Mouse (Mus musculus) urinary bladder, postnatal 10 days (tissue): ENCODE results near the gene Vav2.
A peak's percentile ranks its signal among the peaks of the same experiment; 100 is the strongest.

Source experiments
- DNase-seq: peaks from one replicate; pipeline ENCODE4 v3.0.0; 2022; ENCODE audit warnings: low spot score

Gene Vav2

DNA sequence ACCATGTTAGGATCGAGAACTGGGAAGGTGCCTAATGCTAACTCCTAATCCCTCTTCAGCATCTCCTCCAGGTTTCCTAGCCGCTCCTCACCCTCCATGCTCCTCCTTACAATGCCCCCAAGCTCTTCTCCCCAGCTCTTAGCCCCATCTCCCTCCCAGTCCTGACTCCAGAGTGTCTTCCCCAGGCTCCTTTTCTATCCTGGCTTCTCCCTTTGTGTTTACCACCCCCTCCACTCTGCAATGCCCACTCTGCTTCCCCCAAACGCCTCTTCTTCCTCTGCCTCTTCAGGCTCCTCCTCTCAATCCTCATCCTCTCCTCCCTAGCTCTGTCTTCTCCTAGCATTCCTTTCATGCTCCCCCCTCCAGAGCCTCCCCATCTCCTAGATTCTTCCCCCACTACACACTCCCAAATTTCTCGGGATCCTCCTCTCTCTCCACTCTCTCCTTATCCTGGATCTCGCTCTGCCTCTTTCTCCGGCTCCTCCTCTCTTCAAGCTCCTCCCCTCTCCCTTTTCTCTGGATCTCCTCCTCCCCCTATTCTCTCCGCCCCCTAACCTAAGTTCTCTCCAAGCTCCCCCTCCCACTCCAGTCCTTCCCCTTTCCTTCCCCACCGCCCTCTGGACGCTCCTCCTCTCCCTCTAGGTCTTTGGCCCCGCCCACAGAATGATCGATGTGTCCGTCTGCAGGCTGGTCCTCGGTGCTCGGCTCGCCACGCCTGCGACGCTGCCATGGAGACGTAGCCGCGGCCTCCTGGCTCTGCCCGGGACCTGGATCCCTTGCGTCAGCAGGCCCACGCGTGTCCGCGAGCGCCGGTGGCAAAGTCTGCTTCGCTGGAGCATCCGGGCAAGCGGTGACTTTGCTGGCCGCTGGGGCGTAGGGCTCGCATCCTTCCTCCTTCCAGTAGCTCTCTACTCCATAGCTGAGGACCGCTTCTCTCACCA lies 15.2 kb upstream of the Vav2 start, which contains the start of gene Brd3os:
Brd3os (plus strand) TSS at position 558 of the 941 bp plus-strand sequence.
- DNase-seq, result peak; percentile 75

DNA sequence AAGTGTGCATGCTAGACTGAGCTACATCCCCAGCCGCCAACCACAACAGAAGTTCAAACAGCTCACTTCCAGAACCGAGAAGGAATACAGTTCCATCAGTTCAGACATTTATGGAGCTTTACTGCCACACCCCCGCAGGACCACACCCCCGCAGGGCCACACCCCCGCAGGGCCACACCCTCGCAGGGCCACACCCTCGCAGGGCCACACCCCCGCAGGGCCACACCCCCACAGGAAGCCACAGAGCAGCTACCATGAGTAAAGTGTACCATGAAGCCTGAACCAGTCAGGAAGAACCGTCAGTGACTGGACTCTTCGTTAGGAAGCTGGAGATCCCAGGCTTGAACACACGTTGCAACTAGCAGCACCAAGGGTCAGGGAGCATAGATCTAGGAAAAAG lies 11.4 kb upstream of the Vav2 start:
- DNase-seq, result no peak

DNA sequence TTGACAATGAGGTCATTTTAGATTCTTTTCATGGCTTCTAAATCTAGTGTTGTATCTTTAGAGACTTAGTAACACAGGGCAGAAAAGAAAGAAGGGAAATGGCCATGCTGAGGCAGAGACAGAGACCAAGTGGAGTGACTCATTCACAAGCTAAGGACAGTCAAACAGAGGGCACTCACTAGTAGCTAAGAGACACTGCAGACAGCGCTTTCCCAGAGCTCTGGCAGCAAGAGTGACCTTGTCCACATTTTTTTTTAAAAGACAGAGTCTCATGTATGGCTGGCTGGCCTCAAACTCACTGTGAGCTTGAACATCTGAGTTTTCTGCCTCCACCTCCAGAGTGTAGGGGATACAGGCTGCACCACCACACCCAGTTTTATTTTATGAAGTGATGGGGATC lies 11.0 kb upstream of the Vav2 start:
- DNase-seq, result no peak

DNA sequence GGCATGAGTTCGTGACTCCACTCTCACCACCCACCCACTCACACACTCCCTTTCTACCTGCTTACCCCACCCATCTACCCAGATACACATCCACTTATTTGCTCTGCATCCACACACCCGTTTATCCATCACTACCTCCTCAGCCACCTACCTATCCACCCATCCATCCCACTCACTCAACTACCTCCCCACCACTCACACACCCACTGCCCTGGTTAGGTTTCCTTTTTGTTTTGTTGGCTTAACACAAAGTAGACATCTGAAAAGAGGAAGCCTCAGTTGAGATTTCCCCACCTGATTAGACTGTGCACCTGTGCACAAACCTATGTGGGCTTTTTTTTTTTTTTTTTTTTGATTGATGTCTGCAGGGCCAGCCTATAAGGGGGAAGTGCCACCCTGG lies 5.8 kb upstream of the Vav2 start:
- no peak for DNase-seq

DNA sequence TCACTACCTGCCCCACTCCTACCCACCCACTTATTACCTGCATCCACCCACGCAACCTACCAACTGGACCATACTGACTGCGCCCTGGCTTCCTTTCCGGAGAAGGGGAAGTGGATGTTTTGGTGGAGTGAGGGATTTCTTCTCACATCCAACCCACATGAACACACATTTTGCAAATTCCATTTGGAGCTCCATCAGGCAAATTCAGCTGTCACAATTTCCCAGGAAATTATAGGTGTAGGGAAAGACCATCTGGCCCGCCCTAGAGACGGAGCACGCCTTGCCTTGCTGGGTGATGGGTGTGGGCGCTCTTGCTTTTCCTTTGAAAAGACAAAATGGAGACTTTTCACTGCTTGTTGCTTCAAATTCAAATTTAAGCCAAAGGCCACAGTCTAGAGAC lies 3.8 kb upstream of the Vav2 start:
- no peak for DNase-seq

DNA sequence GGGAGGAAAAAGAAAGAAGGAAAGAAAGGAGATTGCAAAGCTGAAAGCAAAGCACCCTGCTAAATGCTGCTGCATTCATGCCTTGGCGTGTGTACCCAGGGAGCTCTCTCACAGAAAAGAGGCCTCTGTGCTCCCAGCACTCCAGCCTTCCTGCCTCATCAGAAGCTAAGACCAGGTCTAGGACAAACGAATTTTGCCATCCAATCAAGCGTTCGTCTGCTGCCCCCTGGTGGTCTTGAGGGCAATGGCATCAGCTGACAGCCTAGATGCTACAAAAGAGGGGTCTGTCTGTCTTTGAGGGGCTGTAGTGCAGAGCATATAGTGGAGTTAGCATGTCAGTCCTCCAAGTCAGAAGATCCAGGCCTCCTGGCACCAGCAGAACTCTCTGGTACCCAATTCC lies 1.2 kb upstream of the Vav2 start:
- DNase-seq, result peak; percentile 40

DNA sequence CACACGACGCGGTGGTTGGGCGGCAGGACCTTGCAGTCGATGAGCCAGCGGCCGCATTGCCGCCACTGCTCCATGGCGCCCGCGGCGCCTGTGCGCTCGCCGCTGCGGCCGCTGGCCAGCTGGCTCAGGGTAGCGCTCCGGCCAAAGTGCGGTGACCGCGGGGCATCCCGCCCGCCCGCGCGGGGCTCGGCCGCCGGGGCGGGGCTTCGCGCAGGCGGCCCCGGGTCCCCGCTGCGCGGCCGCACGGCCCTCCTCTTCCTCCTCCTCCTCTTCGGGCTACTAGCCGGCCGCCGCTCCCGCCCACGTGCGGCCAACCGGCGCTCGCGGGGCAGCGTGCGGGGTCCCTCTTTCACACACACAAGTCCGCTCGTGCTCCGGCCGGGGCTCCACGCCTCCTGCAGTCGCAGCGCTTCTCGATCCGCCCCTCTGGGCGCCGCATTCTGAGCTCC lies 403 bp downstream of the Vav2 start:
- DNase-seq, result no peak

DNA sequence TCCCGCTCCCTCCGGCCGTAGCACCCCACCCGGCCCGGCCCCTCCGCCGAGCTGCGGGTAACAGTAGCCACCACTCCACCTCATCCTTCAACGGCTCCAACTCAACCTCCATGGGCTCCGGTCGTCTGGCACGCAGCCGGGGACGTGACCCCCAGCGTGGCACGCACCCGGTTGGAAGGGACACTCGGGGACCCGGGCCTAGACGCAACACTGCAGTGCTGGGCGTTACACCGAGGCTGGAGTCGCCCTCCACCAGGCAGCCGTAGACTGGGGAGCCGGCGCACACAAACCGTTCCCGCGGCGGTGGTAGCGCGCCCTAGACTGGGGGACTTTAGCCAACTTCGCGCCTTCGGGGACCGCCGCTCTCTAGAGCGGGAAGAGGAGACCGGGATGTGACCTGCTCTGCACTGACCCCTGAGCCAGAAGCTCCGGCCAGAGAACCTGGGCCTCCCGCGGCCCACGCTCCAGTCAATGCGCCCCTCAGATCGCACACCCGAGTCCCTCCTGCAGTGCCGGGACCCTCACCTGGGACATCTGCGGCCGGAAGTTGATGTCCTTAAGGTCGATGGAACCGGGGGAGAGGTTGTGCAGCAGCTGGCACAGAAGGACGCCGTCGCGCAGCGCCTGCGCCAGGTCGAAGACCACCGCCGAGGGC lies 955 bp downstream of the Vav2 start:
- DNase-seq, result no peak

DNA sequence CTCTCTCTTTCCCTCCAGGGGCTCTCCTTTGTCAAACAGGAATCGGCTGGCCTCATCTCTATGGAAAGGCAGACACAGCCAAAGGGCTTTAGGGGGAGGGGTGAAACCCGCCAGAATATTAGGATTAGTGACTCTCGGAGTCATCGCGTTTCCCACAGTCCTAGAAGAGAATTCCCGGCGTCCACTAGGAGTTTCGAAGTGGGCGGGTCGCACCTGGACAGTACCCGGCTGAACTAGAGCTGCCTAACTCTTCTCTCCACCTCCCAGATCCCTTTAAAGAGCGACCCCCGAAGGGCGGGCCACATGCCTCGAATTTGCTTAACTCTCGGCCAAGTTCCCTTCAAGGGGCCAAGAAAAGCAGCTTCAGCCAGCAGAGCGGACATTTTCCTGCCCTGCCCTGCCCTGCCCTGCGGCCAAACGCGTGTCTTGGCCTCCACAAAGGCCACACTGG lies 1.6 kb downstream of the Vav2 start:
- DNase-seq, result no peak

DNA sequence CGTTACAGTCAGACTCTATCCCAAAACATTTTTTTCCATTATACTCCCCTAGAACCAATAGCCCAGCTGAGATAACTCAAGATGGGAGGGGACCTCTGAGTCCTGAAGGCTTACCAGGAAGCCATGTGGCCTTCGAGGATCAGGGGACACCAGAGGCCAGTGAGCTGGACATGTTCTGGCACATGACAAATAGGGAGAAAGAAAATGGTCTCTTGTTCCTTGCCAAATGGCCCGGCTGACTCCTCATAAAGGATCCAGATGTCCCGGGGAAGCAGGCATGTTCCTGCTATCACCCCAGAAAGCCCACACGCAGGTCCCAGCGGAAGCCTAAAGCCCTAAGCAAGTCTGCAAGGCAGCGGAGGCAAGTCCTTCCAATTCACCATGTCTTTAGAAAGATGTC lies 3.2 kb downstream of the Vav2 start:
- no peak for DNase-seq

DNA sequence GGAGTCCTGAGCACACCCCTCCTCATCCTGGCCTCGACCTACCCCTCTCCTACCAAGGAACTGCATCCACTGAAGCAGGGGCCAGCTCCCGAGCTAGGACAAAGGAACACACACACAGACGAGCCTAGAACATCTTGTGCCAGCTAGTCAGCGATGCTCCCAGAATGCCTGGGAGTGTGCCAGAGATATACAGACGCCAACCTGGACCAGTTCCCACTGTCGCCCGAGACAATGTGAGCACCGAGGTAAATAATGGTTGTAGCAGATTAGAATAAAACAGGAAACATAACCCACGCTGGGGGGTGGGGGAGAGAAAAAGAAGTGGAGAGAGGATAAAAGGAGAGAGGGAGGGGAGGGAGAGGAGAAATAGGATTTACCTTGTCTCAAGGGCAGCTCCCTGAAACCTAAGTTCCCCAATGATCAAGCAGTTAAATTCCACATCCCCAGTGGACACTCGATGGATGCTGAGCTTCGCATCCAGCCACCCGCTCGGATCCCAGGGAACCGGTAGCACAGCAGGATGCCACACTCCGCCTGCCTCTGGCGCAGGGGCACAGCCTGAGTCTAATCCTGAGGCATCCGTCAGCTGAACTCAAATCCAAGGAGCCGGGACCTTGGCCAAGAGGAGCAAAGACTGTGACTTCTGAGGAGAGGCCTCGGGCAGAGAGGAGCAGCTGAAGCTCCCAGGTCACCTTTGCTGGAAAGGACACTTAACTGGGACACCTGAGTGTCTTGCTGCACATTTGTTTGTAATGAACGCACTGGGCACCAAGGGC lies 5.4 kb downstream of the Vav2 start:
- no peak for DNase-seq

DNA sequence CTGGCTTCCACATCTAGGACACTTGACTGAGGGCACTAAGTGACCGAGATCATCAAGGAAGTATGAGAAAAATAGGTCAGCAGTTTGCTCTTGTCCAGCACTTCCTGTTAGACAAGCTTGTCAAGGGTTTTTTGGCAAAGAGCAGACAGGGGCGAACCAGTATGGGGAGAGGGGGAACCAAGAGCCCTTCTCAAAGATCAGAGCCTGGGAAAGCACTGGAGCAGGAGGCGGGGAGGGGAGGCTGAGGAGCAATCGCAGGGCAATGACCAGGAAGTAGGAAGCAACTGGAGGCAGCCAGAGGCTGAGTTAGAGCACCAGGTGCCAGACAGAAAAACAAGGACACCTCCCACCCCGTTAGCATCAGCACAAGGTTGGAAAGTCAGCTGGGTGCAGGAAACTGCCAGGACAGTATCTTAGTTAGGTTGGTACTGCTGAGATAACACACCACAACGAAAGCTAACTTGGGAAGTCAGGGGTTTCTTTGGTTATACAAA lies 8.2 kb downstream of the Vav2 start:
- no peak for DNase-seq

DNA sequence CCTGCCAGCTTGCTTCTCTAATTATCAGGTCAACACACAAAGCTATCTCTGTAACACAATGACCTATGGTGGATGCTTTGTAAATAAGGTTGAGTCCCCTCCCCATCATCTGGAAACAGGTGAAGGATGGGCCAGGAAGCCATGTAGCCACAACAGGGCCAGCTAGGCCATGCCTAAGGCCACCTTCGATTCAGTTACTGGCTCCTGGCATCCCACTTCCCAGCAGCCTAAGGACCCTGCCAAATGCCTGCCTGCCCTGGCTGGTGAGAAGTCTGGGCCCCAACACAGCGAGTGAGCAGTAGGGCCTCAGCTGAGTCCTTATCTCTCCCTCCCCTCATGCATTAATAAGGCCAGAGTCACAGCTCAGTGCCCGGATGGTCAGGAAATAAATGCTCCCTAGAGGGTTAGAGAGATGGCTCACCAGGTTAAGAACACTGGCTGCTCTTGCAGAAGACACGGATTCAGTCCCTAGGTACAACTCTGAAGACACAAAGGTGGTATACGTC lies 9.1 kb downstream of the Vav2 start:
- no peak for DNase-seq

DNA sequence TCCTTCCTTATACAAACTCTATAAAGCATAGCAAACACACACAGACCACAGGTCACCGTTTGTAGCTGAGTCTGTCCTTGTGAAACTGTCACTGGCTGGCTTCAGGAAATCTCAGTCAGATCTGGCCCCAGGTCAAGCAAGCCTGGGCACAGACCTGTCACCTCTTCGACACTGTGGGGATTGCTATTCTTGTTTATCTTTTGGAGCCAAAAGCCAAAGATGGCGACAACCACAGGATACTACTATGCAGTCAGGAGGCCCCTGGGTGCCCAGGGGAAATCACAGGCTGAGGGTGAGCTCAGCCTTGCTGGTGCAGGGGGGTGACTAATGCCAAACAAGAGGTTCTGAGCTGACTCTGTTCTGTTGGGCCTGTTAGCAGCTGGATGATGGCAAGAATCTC lies 10.4 kb downstream of the Vav2 start:
- no peak for DNase-seq

DNA sequence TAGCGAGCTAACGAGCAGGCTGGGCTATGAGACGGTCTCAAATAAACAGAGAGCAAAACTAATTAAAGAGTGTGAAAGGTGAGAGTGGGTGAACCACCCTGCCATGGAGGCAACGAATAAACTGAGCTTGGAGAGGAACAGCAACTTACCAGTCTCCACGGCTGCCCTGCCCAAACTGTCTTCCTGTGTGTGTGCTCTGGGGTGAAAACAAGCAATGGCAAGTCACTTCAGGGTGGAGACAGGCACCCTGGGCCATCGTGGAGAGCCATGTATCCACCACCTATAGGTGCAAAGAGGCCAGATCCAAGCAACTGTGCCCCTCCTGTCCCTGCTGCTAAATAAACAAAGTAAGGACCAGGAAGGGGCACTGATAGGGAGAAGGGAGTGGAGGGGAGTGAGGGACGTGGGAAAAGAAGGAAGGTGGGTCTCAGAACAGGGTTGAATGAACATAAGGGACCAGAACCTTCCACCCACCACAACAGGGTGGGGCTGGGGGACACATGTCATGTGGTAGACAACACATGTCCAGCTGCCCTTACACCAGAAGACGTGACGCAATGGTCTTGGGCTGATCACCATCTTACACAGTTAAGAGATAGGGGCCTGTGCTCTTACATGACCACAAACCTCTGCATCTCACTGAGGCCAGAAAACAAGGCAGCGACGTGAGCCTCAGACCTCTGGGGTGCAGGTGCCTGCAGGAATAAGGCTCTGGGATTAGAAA lies 11.6 kb downstream of the Vav2 start:
- no peak for DNase-seq

DNA sequence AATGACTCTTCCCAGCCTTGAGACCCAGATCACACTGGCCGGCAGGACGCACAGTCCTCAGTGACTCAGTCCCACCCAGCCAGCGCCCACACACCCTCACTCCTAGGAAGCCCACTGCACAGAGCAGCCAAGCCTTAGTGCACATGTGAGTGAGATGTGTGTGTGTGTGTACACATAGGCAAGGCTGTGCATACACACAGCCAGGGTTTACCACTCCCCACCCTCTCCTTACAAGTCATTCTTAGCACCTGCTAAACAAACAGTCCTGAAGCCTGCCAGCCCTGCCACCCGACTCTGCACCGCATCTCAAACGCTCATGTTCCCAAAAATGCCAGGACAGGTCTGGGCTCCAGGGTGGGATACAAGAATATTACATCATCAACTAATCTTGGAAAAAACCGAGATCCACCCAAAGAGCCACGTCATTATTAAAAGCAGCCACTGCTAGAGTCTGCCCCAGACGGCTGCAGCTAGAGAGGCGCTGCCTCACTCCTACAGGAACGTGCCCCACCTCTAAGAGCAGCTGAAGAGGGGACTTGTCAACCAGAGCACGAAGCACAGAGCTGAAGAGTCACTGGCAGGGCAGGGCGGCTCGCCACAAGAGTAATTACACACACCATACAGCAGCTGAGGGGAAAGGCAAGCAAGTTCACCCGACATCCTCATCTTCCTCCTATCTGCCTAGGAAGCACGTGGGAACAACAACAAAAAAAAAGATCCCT lies 12.7 kb downstream of the Vav2 start:
- DNase-seq, result no peak

DNA sequence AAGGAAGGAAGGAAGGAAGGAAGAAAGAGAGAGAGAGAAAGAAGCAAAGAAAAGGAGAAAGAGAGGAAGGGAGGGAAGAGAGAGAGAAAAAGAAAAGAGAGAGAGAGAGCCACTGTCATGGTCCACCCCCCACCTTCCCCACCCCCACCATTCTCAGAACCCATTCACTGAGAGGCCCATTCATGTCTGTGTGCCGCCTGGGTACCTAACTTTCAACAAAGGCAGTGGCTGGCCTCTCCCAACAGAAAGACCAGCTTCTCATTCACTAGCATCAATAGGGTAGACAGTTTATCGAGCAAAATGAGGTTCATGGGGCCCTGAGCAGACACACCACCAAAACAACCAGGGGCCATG lies 13.3 kb downstream of the Vav2 start:
- no peak for DNase-seq

DNA sequence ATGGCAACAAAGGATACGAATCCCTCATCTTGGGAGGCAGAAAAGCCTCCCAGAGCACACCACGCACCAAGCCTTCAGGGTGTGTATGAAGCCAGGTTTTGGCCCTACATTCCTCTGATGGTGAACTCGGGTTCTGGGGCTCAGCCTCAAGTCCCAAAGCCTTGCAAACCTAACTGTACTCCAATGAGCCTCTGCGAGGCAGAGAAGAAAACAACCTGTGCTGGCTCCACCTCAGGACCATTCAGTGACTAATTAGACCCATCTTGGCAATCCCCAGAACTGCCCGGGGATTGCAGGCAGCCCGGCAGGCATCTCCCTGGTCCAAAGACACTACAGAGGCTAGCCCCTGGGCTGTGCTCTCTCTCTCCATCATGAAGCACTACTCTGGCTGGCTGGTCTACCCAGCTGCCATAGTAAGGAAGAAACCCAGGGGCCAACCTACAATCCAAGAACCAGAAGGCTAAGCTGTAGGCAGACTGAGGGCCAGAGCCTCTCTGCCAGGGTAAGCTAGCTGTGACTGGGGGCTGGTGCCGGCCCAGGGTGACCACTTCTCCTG lies 14.5 kb downstream of the Vav2 start:
- no peak for DNase-seq

DNA sequence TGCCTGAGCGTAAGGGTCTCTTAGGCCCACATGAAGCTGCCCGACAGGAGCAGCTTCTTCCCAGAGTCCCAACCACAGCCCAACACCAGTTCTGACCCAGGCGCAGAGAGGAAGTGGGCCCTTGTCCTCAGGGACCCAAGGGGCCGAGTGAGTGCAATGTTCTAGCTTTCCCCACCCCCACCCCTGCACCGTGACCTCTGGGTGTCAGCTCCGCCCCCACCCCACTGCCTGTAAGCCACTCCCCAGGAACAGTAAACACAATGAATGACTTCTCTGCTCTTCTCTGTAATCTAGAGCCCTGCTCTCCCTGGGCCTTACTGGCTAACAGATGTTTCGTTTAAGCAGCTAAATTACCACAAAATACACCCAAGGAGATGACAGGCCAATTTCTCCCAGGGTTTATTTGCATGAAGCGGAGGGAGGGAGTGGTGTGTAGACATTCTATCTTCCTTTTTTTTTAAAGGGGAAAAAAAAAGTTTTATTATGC lies 15.1 kb downstream of the Vav2 start:
- DNase-seq, result no peak

DNA sequence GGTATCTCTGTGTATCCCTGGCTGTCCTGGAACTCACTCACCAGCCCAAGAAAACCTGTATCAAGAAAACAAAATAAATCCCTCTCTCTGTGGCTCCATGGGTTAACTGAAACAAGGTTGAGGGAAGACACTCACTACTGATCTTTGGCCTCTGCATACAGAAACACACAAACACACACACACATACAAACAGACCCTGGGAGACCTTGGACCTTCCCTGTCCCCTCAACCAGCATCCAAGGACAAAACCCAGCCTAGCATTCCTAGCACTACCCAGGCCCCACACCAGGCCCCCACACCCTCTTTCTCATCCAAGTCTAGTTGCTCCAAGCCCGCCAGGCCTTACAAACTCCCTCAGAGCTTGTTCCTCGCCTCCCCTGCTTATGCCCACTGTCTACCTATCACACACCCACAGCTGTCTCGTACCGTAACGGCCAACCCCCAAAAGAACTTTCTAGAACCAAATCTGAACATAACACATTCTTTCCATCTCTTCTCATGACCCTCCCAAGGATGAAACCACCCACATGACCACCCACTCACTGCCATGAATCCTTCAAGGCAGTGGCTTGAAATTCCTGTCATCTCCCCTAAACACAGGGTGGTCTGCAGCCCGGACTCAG lies 16.2 kb downstream of the Vav2 start:
- DNase-seq, result no peak
